Mouse (Mus musculus) testis, postnatal 14 days (tissue): ENCODE results near the gene Fbxo2.
"Not testable (repeated sequence)": the region's sequence is repeated elsewhere in the genome, so short reads cannot be mapped to it uniquely, and the experiment has no call there.

Experiments
- DNase-seq: peaks from one replicate; pipeline ENCODE4 v3.0.0; 2021; ENCODE audit warnings: low spot score

Gene Fbxo2

DNA sequence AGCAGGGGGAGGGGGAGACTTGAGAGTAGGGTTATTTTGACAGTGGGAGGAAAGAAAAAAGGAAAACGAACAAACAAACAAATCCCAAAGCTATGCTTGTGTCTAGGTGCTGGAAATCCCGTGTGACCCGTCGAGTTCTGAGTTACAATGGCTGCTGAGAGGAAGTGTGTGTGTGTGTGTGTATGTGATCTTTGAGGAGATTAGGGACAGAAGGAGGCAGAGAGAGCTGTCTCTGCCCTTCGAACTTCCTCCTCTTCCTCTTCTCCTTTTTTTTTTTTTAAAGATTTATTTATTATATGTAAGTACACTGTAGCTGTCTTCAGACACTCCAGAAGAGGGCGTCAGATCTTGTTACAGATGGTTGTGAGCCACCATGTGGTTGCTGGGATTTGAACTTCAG is 16.2 kb downstream of the Fbxo2 start:
- not testable (repeated sequence) for DNase-seq

DNA sequence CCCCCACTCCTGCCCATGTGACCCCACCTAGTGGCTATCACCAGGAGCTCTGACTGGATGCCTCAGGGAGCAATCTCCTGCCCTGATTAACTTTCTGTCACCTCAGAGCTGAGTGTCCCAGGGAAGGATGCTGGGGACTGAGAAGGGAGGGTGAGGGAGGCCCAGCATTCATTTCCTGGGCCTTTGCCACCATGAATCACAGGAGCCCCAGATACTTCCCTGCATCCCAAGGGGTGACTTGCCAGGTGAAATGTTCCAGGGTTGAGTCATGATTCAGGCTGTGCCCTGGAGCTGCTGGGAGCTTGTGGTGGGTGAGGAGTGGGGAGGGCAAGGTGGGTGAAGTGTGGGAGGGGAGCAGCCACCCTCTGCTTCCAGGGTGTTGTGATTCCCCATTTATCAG is 17.3 kb downstream of the Fbxo2 start:
- DNase-seq: no peak

DNA sequence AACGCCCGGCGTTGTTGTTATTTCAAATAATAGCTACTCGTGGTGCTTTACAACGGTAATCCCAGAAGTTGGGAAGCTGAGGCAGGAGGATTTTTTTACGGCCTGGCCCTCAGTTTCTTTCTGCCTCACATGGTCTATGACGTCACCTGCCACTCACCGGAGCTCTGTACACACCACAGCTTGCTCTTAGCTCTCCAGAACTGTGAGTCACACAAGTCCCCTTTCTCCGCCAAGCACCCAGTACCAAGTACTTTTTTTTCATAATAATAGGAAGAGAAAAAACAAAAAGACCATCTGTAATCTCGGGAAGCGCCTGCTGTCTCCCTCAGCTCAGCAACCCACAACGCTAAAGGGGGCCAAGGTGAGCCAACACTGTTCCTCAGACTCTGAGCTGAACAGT is 21.1 kb downstream of the Fbxo2 start:
- no peak for DNase-seq

DNA sequence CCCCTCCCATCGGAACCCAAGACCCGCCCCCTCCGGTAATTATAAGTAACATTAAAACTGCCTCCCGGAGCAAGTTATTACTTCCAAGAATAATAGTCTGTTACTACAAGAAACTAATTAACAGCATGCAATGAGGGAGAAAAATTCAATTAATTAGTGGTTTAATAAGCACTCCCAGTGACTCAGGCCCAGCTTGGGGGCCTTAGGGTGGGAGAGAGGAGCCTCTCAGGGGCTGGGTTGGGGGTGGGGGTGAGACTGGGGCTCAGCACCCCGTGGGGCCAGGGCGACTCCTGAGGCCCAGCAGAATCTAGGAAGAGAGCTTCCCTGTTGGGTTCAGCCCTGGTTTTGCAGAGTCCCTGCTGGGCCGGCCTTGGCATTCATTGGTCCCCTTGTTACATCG is 21.9 kb downstream of the Fbxo2 start:
- DNase-seq: no peak

DNA sequence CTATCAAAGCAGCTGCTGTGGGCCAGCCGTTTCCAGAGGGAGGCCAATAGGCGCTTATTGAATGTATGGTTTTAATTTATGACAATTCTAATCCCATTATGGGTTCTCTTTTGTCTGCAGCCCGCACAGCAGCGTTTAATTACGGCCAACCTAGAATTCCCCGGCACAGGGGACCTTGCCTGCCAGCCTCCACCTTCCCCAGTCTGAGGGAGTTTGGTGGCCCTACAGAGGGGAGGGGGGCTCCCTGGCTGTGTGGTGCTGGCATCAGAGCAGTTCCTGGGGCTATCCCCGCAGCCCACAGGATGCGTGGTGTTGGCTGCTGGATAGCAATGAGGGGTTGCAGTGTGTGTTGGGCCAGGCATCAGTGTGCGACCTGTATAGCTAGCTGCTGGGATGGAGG is 24.1 kb downstream of the Fbxo2 start:
- no peak for DNase-seq

DNA sequence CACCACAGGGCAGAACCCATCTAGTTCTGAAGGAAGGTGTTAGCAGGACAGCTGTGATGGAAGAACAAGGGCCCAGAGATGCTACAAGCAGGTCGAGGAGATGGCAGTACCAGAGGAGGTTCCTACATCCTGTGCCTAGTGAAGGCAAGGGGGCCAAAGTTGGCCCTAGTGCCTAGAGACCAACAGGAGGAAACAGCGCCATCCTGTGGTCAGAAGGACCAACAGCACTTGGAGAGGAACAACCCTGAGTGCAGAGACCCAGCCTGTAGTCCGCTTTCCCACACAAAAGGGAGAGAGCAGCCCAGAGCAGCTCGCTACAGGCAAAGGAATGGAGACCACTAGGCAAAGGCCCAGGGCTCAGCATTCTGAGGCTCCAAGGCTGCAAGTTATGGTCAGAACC is 25.4 kb downstream of the Fbxo2 start:
- DNase-seq: peak; percentile 36

DNA sequence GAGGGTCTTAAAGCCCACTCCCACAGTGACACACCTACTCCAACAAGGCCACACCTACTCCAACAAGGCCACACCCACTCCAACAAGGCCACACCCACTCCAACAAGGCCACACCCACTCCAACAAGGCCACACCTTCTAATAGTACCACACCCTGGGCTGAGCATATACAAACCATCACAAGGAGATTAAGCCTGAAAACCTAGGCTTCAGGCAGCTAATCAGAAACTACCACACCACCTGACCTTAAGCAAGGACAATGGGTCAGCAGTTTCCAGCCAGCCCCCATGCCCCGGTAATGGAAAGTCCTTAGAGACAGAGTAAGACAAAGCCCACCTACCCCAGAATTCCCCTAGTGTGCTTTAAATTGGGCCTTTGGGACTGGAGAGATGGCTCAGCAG is 28.3 kb downstream of the Fbxo2 start:
- DNase-seq: not testable (repeated sequence)

DNA sequence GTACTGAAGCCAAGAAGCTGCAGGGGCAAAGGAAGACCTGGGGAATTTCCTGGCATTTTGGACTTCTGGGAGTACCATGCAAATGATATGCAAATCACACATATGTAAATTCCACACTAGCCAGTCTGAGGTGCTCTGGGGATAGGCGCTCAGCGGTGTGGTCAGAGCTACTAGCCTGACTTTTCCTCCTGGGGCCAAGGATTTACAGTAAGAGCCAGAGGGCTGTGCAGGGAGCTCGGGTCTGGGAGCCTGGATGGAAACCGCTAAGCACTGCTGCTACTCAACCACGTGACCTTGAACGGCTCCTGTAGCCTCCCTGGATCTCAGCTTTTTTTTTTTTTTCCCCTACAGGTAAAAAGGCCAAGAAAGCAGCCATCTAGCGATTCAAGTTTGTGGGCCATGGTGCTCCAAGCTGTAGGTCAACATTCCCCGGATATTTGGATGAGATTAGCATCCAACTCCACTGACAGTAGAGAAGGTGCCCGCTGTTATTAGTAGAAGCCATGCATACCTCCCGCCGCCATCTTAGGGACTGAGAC is 32.4 kb downstream of the Fbxo2 start:
- no peak for DNase-seq

DNA sequence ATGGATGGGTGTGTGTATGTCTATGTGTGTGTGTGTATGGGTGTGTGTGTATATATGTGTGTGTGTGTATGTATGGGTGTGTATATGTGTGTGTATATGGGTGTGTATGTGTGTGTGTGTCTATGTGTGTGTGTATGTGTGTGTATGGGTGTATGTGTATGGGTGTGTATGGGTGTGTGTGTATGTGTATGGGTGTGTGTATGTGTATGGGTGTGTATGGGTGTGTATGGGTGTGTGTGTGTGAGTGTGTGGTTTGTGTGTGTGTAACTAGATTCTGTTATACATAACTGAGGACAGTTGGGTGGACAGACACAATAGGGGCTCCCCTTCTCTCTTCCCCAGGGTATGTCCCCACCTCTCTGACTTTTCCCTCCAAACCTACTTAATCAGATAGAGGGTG is 34.0 kb downstream of the Fbxo2 start:
- no peak for DNase-seq

DNA sequence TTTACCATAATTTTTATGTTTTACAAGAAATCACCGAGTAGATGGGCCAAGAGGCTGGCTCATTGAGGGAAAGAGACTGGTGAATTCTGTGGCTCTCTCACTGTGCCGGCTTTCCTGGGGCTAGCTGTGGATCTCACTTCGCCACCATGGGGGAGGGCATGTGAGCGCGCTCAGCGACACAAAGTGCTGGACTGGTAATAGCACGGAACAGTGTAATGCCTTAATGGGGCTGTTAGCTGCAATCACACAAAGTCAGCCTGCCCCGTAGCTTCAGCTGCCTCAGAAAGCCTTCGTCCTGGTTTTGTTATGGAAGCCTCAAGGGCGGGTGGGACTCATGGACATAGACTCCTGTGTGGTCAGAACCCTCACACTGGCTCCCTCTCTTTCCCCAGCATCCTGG is 38.3 kb downstream of the Fbxo2 start:
- no peak for DNase-seq

DNA sequence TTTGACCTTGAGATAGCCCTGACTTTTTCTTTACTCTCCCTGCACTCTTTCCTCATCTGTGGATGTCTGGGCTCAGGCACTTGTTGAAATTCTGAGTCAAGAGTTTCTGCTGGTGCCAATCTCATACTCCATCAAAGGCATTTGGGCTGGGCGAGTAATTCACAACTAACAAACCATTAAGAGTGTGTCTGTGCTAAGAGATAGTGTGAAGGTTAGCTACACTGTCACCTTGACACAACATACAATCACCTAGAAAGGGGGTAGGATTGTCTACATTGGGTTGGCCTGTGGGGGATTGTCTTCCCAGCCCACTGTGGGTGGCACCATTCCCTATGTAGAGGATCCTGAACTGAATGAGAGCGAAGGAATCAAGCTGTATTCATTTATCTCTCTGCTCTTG is 43.1 kb downstream of the Fbxo2 start:
- DNase-seq: no peak

DNA sequence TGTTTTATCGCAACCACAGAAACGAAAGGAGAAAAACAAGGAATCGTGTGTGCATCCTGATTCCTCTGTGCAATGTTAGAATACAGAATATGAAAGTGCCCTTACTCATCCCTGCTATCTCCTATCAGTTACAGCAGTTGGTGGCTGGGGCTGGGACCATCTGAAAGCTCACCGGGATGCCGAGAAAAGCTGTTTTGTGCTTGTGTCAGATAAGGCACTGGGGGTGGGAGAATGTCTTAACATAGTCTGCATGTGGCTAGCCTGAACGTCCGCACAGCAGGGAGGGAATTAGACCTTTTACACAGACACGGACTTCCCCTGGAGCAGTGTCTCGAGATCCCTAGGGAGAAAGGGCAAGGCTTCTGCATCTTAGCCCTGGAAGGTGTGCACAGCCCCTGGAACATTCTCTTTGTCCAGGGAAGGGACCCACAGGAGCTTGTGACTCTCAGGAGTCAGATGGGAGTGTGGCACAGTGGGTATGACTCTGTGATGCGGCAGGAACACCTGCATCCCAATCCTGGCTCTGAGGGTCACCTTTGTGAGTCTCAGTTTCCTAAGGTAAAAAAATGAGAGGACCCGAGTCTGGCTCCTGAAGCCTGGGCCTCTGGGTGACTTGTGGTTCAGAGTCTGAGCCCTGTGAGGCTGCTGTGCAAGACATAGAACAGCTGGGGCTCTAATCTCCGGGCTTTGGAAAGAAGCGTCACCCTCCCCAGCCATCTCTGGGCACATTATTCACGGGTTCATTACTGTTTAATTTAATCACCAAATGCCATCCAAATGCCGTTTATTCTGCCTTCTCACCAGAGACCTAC is 43.8 kb downstream of the Fbxo2 start:
- DNase-seq: no peak

DNA sequence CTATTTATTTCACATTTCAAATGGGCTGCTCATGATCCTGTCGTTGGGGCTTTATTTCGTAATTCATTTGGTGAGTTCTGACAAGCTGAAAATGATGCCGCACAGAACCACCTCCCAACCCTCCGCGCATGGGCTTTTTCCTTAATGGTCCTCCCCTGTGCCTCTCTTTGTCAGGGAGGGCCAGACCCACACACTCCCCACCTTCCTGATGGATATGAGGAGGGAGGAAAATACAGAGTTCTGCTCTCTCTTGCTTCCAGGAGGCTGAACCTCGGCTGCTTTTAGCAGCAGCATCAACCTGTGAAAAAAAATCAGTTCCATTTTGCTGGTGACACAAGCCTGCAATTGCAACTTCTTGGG is 44.4 kb downstream of the Fbxo2 start:
- DNase-seq: no peak

DNA sequence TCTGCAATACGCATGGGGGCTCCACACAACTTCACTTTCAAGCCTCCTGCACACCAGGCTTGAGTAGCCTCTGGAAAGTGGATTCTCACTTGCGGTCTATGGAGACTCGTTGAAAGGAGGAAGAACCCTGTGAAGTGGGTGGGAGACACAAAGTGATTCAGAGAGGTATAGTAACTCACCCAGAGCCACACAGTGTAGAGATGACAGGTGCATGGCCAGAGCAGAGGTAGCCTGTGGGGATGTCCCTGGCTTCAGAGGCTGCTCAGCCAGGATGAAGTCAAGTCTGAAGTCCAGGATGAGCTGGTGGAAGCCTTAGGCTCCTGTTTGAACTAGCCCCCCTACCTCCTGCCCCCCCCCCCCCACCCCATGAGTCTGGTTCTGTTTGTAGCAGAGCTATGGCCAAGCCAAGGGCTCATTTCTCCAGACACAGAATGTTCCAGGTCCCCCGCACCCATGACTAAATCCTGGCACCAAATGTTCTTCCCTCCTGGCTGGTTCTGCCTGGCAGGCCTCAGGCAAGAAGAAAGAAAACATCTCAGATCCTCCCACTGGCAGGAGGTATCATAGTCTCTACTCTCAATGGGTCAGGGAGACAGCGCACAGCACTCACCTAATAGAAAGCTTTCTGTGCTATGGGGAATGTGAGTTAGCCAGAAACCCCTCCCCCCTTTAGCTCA is 54.2 kb downstream of the Fbxo2 start:
- DNase-seq: peak; percentile 25

DNA sequence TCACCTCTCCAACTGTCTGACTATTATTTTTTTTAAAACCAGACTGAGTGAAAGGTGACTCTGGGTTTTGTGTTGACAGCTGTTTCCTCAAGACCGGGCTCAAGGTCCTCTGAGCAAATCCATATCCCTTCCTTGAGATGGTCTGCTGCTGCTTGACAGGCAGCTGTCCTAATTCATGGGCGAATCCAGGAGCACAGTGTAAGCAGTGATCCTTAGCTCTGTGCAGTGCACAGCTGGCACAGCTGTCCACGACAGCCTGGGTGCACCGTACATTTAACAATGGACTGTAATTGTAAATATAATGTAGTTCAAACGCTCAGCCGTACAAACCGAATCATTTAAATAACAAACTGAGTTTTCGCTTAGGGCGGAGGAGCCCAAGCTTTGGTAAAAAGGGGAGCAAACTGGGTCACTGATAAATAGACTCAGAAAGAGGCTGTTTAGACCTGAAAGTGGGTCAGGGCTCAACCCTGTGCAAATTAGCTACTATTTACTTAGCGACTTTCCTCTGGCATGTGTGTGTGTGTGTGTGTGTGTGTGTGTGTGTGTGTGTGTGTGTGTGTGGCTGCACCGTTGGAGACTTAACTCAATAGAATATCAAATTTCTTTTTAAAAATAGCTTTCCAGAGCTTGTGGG is 55.0 kb downstream of the Fbxo2 start:
- DNase-seq: no peak
